Mouse (Mus musculus): Measurements from ENCODE around the gene Spata13. TPM values are rescaled to one million over a fixed set of nuclear protein-coding genes. Genes with fewer than 3 reads are reported as not detected.

Spata13 gene
- 0.33 and 0.39 TPM in 2 replicates for total RNA-seq (2012; rRNA removed)
- polyA plus RNA-seq (2012; ENCODE audit: insufficient read depth in 1 of 2, insufficient read length in 2 of 2, low read depth in 1 of 2, low replicate concordance in 2 of 2, missing spikeins in 1 of 2), result 1 to 10 TPM in 1 of 2 experiments, not detected in 1; 1.5 TPM

DNA sequence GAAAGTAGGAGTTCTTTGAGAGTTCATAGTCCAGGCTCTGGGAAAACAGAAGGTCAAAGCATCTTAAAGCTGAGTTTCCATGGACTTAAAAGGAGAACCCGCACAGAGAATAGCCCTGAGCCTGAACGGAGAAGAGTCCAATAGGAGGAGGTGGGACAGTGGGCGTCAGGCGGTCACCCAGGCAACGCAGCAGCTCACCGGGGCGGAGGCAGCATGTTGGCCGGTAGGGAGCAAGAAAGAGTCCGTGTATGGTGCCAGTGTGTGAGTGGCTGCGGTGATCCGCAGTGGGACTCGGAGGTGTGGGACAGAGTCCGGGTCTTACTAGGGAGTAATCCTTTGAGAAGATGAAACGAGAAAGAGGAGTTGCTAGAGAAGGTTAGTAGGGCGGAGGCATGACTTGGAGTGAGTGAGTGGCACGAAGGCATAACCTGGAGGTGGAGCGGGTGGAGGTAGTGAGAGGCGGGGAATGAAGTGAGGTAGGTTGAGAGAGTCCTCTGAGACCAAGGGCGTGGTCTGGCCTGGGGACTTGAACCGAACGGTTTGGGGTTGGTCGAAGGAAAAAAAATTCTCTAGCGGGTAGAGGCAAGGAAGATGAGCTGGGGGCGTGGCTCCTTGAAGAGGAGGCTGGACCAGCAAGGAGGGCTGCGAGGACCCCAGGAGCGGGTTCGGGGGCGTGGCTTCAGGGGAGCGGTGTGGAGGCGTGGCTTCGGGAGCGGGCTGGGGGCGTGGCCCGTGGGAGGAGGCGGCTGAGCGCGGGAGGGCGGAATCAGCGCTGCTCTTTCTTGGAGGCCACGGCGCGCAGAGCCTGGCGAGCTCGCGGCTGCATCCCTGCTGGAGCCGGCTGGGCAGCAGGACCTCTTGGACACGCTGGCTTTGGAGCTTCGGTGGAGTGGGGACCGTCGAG, at the start of gene Spata13:
TSS of gene Spata13 (plus strand) at position 41 of the 904 bp plus-strand sequence.
- no peaks in the 10 kb centered on the region for H3K36me3 ChIP-seq (ENCODE audit: control insufficient read depth in 1 of 2, insufficient read depth in 2 of 2, low read length in 2 of 2)
- H3K79me2 ChIP-seq (ENCODE audit: control insufficient read depth, insufficient read depth, low read length, poor library complexity), result no peaks in the 10 kb centered on the region
- H3K9ac ChIP-seq (ENCODE audit: control insufficient read depth, low read depth, low read length, poor library complexity, severe bottlenecking), result peak within 1 kb of the TSS; percentile 7
- no peak within 1 kb of the TSS for H3K27ac ChIP-seq (ENCODE audit: control insufficient read depth, low read depth, low read length)
- no peaks in the 10 kb centered on the region for H3K9me3 ChIP-seq (replicated peaks; ENCODE audit: insufficient read depth, low read length)
- DNase-seq (ENCODE audit: low read depth, low spot score), result peak; percentile 86
- peak within 1 kb of the TSS; percentile 54 to 88 for H3K4me3 ChIP-seq (ENCODE audit: control insufficient read depth in 1 of 2, insufficient read depth in 1 of 2, low read depth in 2 of 2, low read length in 2 of 2)
- no peaks in the 10 kb centered on the region for H3K4me1 ChIP-seq (ENCODE audit: control insufficient read depth in 1 of 2, insufficient read depth in 2 of 2, low read length in 2 of 2)
- TF ChIP-seq CHD2 (IDR thresholded peaks at IDR 0.05; ENCODE audit: low read length) (no peak), GABPA (IDR thresholded peaks at IDR 0.05; ENCODE audit: low read depth, low read length) (no peak), CTCF (IDR thresholded peaks at IDR 0.05 in 2 of 3, conservative IDR thresholded peaks at IDR 0.05 in 1 of 3; ENCODE audit: control insufficient read depth in 1 of 3, insufficient read depth in 1 of 3, low read depth in 2 of 3, low read length in 3 of 3, poor library complexity in 1 of 3, severe bottlenecking in 1 of 3) (no peak), NELFE (IDR thresholded peaks at IDR 0.05; ENCODE audit: low read depth, low read length) (no peak), MAFK (IDR thresholded peaks at IDR 0.05; ENCODE audit: borderline replicate concordance, low read depth, low read length) (no peak), CHD1 (IDR thresholded peaks at IDR 0.05; ENCODE audit: low read depth, low read length) (no peak), E2F4 (IDR thresholded peaks at IDR 0.05; ENCODE audit: borderline replicate concordance, low read depth, low read length) (no peak), ETS1 (IDR thresholded peaks at IDR 0.05; ENCODE audit: low read depth, low read length) (no peak), TBP (IDR thresholded peaks at IDR 0.05; ENCODE audit: low read depth, low read length) (no peak), POLR2A (IDR thresholded peaks at IDR 0.05; ENCODE audit: control insufficient read depth in 1 of 2, insufficient read depth in 1 of 2, low read depth in 1 of 2, low read length in 2 of 2, poor library complexity in 1 of 2) (no peak), UBTF (IDR thresholded peaks at IDR 0.05; ENCODE audit: borderline replicate concordance, insufficient read depth, low read depth, low read length) (no peak), TCF12 (IDR thresholded peaks at IDR 0.05; ENCODE audit: low read depth, low read length) (no peak), MAX (IDR thresholded peaks at IDR 0.05; ENCODE audit: low read length) (no peak), POLR2AphosphoS2 (IDR thresholded peaks at IDR 0.05; ENCODE audit: low read length) (no peak)
- H3K27me3 ChIP-seq (ENCODE audit: control insufficient read depth in 1 of 2, insufficient read depth in 2 of 2, low read length in 2 of 2), result no peaks in the 10 kb centered on the region; a peak in 2 of 4 replicates

DNA sequence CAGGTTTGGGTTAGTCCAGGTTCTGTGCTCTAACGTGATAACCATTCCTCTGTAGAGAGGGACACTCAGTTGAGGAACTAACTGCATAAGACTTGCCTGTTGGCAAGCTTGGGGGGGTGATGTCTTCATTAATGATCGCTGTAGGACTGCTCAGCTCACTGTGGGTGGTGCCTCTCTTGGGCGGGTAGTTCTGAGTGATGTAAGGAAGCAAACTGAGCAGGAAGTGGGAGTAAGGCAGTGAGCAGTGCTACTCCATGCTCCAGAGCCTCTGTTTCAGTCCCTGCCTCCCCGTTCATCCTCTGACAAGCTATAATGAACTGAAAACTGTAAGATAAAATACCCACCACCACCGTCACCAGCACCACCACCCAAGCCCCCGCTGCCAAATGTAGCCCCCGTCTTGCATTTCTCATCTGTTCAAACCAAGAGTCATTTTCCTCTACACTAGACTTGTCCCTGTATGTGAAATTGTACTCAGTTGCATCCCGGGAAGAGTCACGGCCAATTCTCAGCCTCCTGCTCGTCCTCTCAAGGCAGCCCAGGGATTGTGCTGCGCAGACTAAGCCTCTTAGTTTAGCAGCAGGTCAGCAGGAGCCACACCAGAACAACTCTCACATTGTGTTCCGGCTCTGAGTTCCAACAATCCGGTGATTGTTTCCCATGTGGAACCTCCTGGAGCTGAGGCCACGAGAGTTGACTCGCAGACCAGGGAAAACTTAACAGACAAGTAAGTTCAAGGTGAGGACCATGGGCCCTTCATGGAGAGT, 46.9 kb upstream of the Spata13 start:
- DNase-seq (ENCODE audit: low read depth, low spot score), result peak; percentile 36
- no peak overlapping the region for H3K27ac ChIP-seq (ENCODE audit: control insufficient read depth, low read depth, low read length)

More for the DNA sequence above, 46.9 kb upstream of the Spata13 start:
- H3K27me3 ChIP-seq (ENCODE audit: control insufficient read depth in 1 of 2, insufficient read depth in 2 of 2, low read length in 2 of 2), result no peaks in the 10 kb centered on the region
- TF ChIP-seq GABPA (IDR thresholded peaks at IDR 0.05; ENCODE audit: low read depth, low read length) (no peak), KAT2A (conservative IDR thresholded peaks at IDR 0.05; ENCODE audit: low read depth, low read length) (no peak), ZC3H11A (IDR thresholded peaks at IDR 0.05; ENCODE audit: low read depth, low read length) (no peak), UBTF (IDR thresholded peaks at IDR 0.05; ENCODE audit: borderline replicate concordance, insufficient read depth, low read depth, low read length) (no peak), MYC (IDR thresholded peaks at IDR 0.05; ENCODE audit: low read depth, low read length) (no peak), NELFE (IDR thresholded peaks at IDR 0.05; ENCODE audit: low read depth, low read length) (no peak), RCOR1 (IDR thresholded peaks at IDR 0.05; ENCODE audit: low read depth, low read length) (no peak)
- no peaks in the 10 kb centered on the region for H3K36me3 ChIP-seq (ENCODE audit: control insufficient read depth in 1 of 2, insufficient read depth in 2 of 2, low read length in 2 of 2)
- no peak overlapping the region for H3K4me3 ChIP-seq (ENCODE audit: control insufficient read depth in 1 of 2, insufficient read depth in 1 of 2, low read depth in 2 of 2, low read length in 2 of 2)
- H3K79me2 ChIP-seq (ENCODE audit: control insufficient read depth, insufficient read depth, low read length, poor library complexity), result no peaks in the 10 kb centered on the region
- H3K9me3 ChIP-seq (replicated peaks; ENCODE audit: insufficient read depth, low read length), result no peaks in the 10 kb centered on the region
- H3K4me1 ChIP-seq (ENCODE audit: control insufficient read depth in 1 of 2, insufficient read depth in 2 of 2, low read length in 2 of 2), result no peaks in the 10 kb centered on the region
- no peak overlapping the region for H3K9ac ChIP-seq (ENCODE audit: control insufficient read depth, low read depth, low read length, poor library complexity, severe bottlenecking)

Data from MEL (cell line).